Mouse (Mus musculus) intestine, embryonic 15.5 days (tissue): ENCODE data around the gene Amigo2. TPM values are rescaled to one million over a fixed set of nuclear protein-coding genes. Genes with fewer than 3 reads are reported as not detected.
"Not testable (repeated sequence)": the region's sequence is repeated elsewhere in the genome, so short reads cannot be mapped to it uniquely, and the experiment has no call there.

ENCODE experiments used
- ATAC-seq: fragments of 200-750 bp; cut with Nextera tagmentation; 2 replicates; pipeline ENCODE4 v1.8.0; 2017; ENCODE audit warnings: moderate TSS enrichment, moderate library complexity
- H3K27ac ChIP-seq: fragments of 300-500 bp; sonication (generic); 2 replicates; pipeline ENCODE4 v1.5.1; 2015; ENCODE audit warnings: mild to moderate bottlenecking, inconsistent platforms
- H3K27me3 ChIP-seq: fragments of 300-500 bp; sonication (generic); replicated peaks from 2 replicates; pipeline ENCODE4 v1.6.1; 2015; ENCODE audit warnings: inconsistent platforms
- H3K36me3 ChIP-seq: fragments of 300-500 bp; sonication (generic); 2 replicates; pipeline ENCODE4 v1.6.1; 2015; ENCODE audit warnings: inconsistent platforms
- H3K4me1 ChIP-seq: fragments of 300-500 bp; sonication (generic); replicated peaks from 2 replicates; pipeline ENCODE4 v1.6.1; 2015; ENCODE audit warnings: inconsistent platforms
- H3K4me2 ChIP-seq: fragments of 300-500 bp; sonication (generic); replicated peaks from 2 replicates; pipeline ENCODE4 v1.6.1; 2015; ENCODE audit warnings: mild to moderate bottlenecking, inconsistent platforms
- H3K4me3 ChIP-seq: fragments of 300-500 bp; sonication (generic); replicated peaks from 2 replicates; pipeline ENCODE4 v1.5.1; 2015; ENCODE audit warnings: inconsistent platforms
- H3K9ac ChIP-seq: fragments of 300-500 bp; sonication (generic); 2 replicates; pipeline ENCODE4 v1.6.1; 2015; ENCODE audit warnings: inconsistent platforms
- H3K9me3 ChIP-seq: fragments of 300-500 bp; sonication (generic); 2 replicates; pipeline ENCODE4 v1.6.1; 2016; ENCODE audit warnings: inconsistent platforms
- WGBS: fragments of 180-500 bp; shearing (Covaris S2); methylation state at CpG from one replicate; pipeline ENCODE4 v1.1.7; 2015; 5-methylcytosine and 5-hydroxymethylcytosine counted together
- polyA plus RNA-seq: library from polyadenylated mRNA; unstranded; fragments of >200 nt; fragmentation: Nextera tagmentation; extraction: Ambion mirVana; gene quantifications from 2 replicates; pipeline ENCODE4 v1.2.1, GENCODE M21; 2015

Amigo2 gene
- polyA plus RNA-seq, 1 experiment from 2014 or later, result 8.3 TPM

- H3K4me3 ChIP-seq, result no peak overlapping the region
- peaks cover 11% of the 10 kb centered on the region; the same call in 1 of the 2 replicates for H3K27me3 ChIP-seq
- H3K27ac ChIP-seq, result no peak overlapping the region
- no peak overlapping the region for H3K4me2 ChIP-seq
- no peak for ATAC-seq
- H3K4me1 ChIP-seq, result no peaks in the 10 kb centered on the region
- H3K36me3 ChIP-seq, result no peaks in the 10 kb centered on the region
- WGBS, result 75% methylated on average over 18 of the region's 18 CpGs
- H3K9me3 ChIP-seq, result no peaks in the 10 kb centered on the region
- H3K9ac ChIP-seq, result no peak overlapping the region
Measured at GRCm38 (mm10) chr15:97245392-97245791, 1.7 kb downstream of the Amigo2 start.

- Histone ChIP-seq H3K9ac (no peak overlapping the region), H3K4me2 (no peak overlapping the region), H3K36me3 (no peaks in the 10 kb centered on the region), H3K4me1 (no peaks in the 10 kb centered on the region), H3K9me3 (no peaks in the 10 kb centered on the region), H3K27ac (no peak overlapping the region), H3K27me3 (no peaks in the 10 kb centered on the region), H3K4me3 (no peak overlapping the region)
- WGBS, result 47% methylated on average over 9 of the region's 9 CpGs
- ATAC-seq, result no peak
Measured at GRCm38 (mm10) chr15:97236943-97237342, 10.1 kb downstream of the Amigo2 start.

- no peaks in the 10 kb centered on the region for H3K27me3 ChIP-seq
- ATAC-seq, result no peak
- H3K4me3 ChIP-seq, result no peak overlapping the region
- 22% methylated on average over 7 of the region's 7 CpGs for WGBS
- no peak overlapping the region for H3K4me2 ChIP-seq
- H3K36me3 ChIP-seq, result no peaks in the 10 kb centered on the region
- no peak overlapping the region for H3K27ac ChIP-seq
- H3K9ac ChIP-seq, result no peak overlapping the region
- no peaks in the 10 kb centered on the region for H3K4me1 ChIP-seq
- no peaks in the 10 kb centered on the region for H3K9me3 ChIP-seq
Measured at GRCm38 (mm10) chr15:97235183-97235582, 11.9 kb downstream of the Amigo2 start.

DNA sequence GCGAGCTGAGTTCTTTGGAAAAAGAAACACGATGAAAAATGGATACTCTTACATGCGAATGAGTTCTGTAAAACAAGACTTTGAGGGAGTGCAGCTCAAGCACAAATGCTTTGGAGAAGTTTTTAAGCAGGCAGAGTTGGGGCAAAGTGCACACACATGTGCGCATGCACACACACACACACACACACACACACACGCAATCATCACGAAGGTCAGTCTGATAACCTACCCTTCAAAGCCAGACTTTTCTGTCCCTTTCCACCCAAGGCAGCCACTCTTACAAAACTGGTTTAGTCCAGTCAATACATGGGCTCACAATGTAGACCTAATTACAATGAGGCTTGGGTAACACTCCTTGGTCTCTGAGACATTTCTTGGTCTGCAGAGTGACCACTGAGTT lies 13.0 kb downstream of the Amigo2 start:
- no peak overlapping the region for H3K9ac ChIP-seq
- no peak overlapping the region for H3K4me2 ChIP-seq
- no peaks in the 10 kb centered on the region for H3K9me3 ChIP-seq
- no peak for ATAC-seq
- no peak overlapping the region for H3K27ac ChIP-seq
- H3K4me3 ChIP-seq, result no peak overlapping the region
- WGBS, result 88% methylated on average over 6 of the region's 6 CpGs
- no peaks in the 10 kb centered on the region for H3K4me1 ChIP-seq
- no peaks in the 10 kb centered on the region for H3K36me3 ChIP-seq
- H3K27me3 ChIP-seq, result no peaks in the 10 kb centered on the region

GRCm38 (mm10) chr15:97229494-97230077 lies 17.5 kb downstream of the Amigo2 start:
- no peaks in the 10 kb centered on the region for H3K4me1 ChIP-seq
- H3K9ac ChIP-seq, result no peak overlapping the region
- H3K4me2 ChIP-seq, result no peak overlapping the region
- no peaks in the 10 kb centered on the region for H3K27me3 ChIP-seq
- H3K27ac ChIP-seq, result no peak overlapping the region
- no peak overlapping the region for H3K4me3 ChIP-seq
- WGBS, result 61% methylated on average over 11 of the region's 11 CpGs
- no peak for ATAC-seq
- no peaks in the 10 kb centered on the region for H3K9me3 ChIP-seq
- H3K36me3 ChIP-seq, result no peaks in the 10 kb centered on the region

GRCm38 (mm10) chr15:97224003-97224402 lies 23.1 kb downstream of the Amigo2 start:
- H3K9me3 ChIP-seq, result no peaks in the 10 kb centered on the region
- no peaks in the 10 kb centered on the region for H3K36me3 ChIP-seq
- no peak overlapping the region for H3K9ac ChIP-seq
- no peaks in the 10 kb centered on the region for H3K4me1 ChIP-seq
- no peak for ATAC-seq
- 59% methylated on average over 8 of the region's 8 CpGs for WGBS
- H3K27me3 ChIP-seq, result no peaks in the 10 kb centered on the region
- H3K27ac ChIP-seq, result no peak overlapping the region
- no peak overlapping the region for H3K4me3 ChIP-seq
- no peak overlapping the region for H3K4me2 ChIP-seq

GRCm38 (mm10) chr15:97223431-97223830 lies 23.7 kb downstream of the Amigo2 start:
- no peaks in the 10 kb centered on the region for H3K4me1 ChIP-seq
- 68% methylated on average over 10 of the region's 10 CpGs for WGBS
- no peak overlapping the region for H3K27ac ChIP-seq
- H3K9me3 ChIP-seq, result no peaks in the 10 kb centered on the region
- H3K4me2 ChIP-seq, result no peak overlapping the region
- no peaks in the 10 kb centered on the region for H3K27me3 ChIP-seq
- no peaks in the 10 kb centered on the region for H3K36me3 ChIP-seq
- no peak overlapping the region for H3K9ac ChIP-seq
- H3K4me3 ChIP-seq, result no peak overlapping the region
- ATAC-seq, result no peak

GRCm38 (mm10) chr15:97216843-97217242 lies 30.2 kb downstream of the Amigo2 start:
- H3K4me3 ChIP-seq, result no peak overlapping the region
- H3K27me3 ChIP-seq, result no peaks in the 10 kb centered on the region
- no peak for ATAC-seq
- WGBS, result 79% methylated on average over 5 of the region's 5 CpGs
- H3K36me3 ChIP-seq, result no peaks in the 10 kb centered on the region
- no peaks in the 10 kb centered on the region for H3K4me1 ChIP-seq
- H3K4me2 ChIP-seq, result no peak overlapping the region
- H3K9ac ChIP-seq, result no peak overlapping the region
- H3K9me3 ChIP-seq, result no peaks in the 10 kb centered on the region
- H3K27ac ChIP-seq, result no peak overlapping the region

DNA sequence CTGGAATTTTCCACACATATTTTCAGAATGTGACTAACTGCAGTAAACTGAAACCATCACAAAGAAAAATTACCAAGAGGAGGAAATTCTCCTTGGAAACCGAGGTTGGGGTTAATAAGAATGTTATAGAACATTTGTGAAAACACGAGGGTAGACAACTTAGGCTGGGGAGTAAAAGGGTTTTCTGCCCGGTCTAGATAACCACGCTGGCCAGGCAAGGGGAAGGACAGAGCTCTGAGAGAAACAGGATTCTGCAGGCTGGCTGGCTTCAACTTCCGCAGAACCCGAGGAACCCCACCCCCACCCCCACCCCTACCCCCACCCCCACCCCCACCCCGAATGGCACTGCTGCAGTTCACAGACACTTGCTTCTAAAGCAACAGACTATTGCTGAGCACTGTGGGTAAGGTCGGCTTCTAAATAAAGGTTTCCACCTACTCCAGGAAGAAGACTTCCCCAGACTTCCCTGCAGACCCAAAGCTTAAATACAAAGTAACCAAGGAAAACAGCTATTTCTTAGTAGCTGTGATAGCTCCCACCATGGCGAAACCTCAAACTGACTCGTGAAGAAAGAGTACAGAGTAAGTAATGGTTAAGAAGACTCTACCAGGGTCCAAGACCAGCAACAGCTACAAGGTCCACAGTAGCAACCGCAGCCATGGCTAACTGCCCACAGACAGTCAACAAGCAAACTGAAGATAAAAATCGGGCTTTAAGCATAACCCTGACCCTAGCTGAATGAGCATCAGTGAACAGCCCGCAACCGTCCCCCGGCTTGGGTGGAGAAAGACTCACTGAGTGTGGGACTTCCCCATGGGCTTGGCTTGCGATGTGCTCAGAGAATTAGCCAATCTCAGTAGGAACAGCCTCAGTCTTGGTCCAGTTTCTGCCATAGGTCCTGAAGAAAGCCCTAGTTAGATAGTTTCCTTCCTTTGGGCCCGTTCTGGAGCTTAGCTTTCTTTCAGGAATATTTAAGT lies 34.3 kb downstream of the Amigo2 start:
- Histone ChIP-seq H3K9me3 (no peaks in the 10 kb centered on the region), H3K4me1 (no peaks in the 10 kb centered on the region), H3K27me3 (no peaks in the 10 kb centered on the region), H3K4me3 (no peak overlapping the region), H3K9ac (no peak overlapping the region), H3K36me3 (no peaks in the 10 kb centered on the region), H3K27ac (no peak overlapping the region), H3K4me2 (no peak overlapping the region)
- WGBS, result 73% methylated on average over 17 of the region's 17 CpGs
- ATAC-seq, result no peak

- not testable (repeated sequence) for H3K27ac ChIP-seq, H3K9me3 ChIP-seq, H3K4me2 ChIP-seq, H3K36me3 ChIP-seq, H3K4me3 ChIP-seq, H3K27me3 ChIP-seq, ATAC-seq, H3K9ac ChIP-seq, H3K4me1 ChIP-seq
- 81% methylated on average over 3 of the region's 3 CpGs for WGBS
Measured at GRCm38 (mm10) chr15:97209754-97210153, 37.3 kb downstream of the Amigo2 start.

DNA sequence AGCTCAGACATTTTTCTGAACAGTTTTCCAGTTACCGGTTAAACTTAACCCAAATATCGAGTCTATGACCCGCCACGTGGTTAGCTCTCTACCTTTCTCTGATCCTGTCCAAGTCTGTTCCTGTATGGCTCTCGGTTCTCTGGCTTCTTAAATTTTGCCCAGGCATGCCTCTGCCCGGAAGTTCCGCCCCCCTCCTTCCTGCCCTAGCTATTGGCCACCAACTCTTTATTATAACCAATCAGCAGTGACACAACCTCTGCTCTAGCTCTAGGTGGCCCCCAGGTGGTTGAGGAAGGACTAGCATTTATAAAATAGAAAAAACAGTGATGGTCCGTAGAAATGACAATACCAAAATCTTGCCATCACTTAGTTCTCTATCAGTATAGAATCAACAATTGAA lies 40.6 kb downstream of the Amigo2 start:
- Histone ChIP-seq H3K9me3 (no peaks in the 10 kb centered on the region), H3K4me1 (no peaks in the 10 kb centered on the region), H3K27ac (no peak overlapping the region), H3K27me3 (no peaks in the 10 kb centered on the region), H3K4me3 (no peak overlapping the region), H3K36me3 (no peaks in the 10 kb centered on the region), H3K9ac (no peak overlapping the region), H3K4me2 (no peak overlapping the region)
- no peak for ATAC-seq
- 97% methylated on average over 8 of the region's 8 CpGs for WGBS

- Histone ChIP-seq H3K9me3 (no peaks in the 10 kb centered on the region), H3K4me3 (no peak overlapping the region), H3K4me2 (no peak overlapping the region), H3K4me1 (no peaks in the 10 kb centered on the region), H3K27ac (no peak overlapping the region), H3K27me3 (no peaks in the 10 kb centered on the region), H3K36me3 (no peaks in the 10 kb centered on the region), H3K9ac (no peak overlapping the region)
- WGBS, result 87% methylated on average over 10 of the region's 10 CpGs
- no peak for ATAC-seq
Measured at GRCm38 (mm10) chr15:97205776-97206175, 41.3 kb downstream of the Amigo2 start.

DNA sequence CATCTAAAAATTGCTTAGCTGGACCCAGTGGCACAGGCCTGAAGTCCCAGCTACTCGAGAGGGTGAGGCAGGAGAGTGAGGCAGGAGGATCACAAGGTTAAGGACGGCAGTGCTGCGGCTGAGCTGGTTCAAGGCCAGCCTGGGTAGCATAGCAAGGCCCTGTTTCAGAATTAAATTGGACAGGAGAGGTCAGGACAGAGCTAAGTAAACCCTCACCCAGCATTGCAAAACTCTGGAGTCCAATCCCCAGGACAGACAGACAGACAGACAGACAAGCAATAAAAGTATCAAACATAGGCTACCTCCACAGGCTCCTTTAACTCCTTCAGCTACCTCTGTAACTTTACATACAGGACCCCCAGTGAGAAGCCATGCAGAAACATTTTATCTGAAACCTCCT lies 42.2 kb downstream of the Amigo2 start:
- ATAC-seq, result no peak
- no peak overlapping the region for H3K9ac ChIP-seq
- H3K4me1 ChIP-seq, result no peaks in the 10 kb centered on the region
- H3K27me3 ChIP-seq, result no peaks in the 10 kb centered on the region
- H3K27ac ChIP-seq, result no peak overlapping the region
- 78% methylated on average over 3 of the region's 3 CpGs for WGBS
- H3K4me2 ChIP-seq, result no peak overlapping the region
- H3K9me3 ChIP-seq, result no peaks in the 10 kb centered on the region
- no peaks in the 10 kb centered on the region for H3K36me3 ChIP-seq
- no peak overlapping the region for H3K4me3 ChIP-seq
